Mouse (Mus musculus): ENCODE results near the gene Rps10. TPM values are rescaled to one million over a fixed set of nuclear protein-coding genes. Genes with fewer than 3 reads are reported as not detected.

The Rps10 gene
- polyA plus RNA-seq, 1 experiment from 2014 or later = 901 TPM

- Histone ChIP-seq H3K27me3 (ENCODE audit: control insufficient read depth, insufficient read depth, low read depth, low read length) (no peaks in the 10 kb centered on the region), H3K9ac (ENCODE audit: low read length) (no peak overlapping the region), H3K36me3 (ENCODE audit: control insufficient read depth, insufficient read depth, low read length) (peaks cover 3% of the 10 kb centered on the region; the same call in 1 of the 2 replicates), H3K9me3 (ENCODE audit: control insufficient read depth, low read length) (no peaks in the 10 kb centered on the region), H3K27ac (ENCODE audit: low read length) (no peak overlapping the region), H3K4me3 (ENCODE audit: low read length) (no peak overlapping the region), H3K4me1 (replicated peaks; ENCODE audit: control insufficient read depth, insufficient read depth, low read length) (peaks cover 6% of the 10 kb centered on the region; the same call in 1 of the 2 replicates), H3K4me2 (ENCODE audit: low read depth, low read length) (no peak overlapping the region)
- no peak for ATAC-seq (ENCODE audit: low read depth)
- WGBS = 82% methylated on average over 7 of the region's 7 CpGs
These were observed 26.9 kb downstream of the Rps10 start for GRCm38 (mm10) chr17:27609576-27609975.

GRCm38 (mm10) chr17:27603522-27604234 is 32.8 kb downstream of the Rps10 start:
- Histone ChIP-seq H3K27me3 (ENCODE audit: control insufficient read depth, insufficient read depth, low read depth, low read length) (no peaks in the 10 kb centered on the region), H3K9ac (ENCODE audit: low read length) (no peak overlapping the region), H3K4me1 (replicated peaks; ENCODE audit: control insufficient read depth, insufficient read depth, low read length) (peaks cover 7% of the 10 kb centered on the region), H3K4me3 (ENCODE audit: low read length) (no peak overlapping the region), H3K27ac (ENCODE audit: low read length) (no peak overlapping the region), H3K9me3 (ENCODE audit: control insufficient read depth, low read length) (no peaks in the 10 kb centered on the region), H3K4me2 (ENCODE audit: low read depth, low read length) (no peak overlapping the region), H3K36me3 (ENCODE audit: control insufficient read depth, insufficient read depth, low read length) (peaks cover 3% of the 10 kb centered on the region; the same call in 1 of the 2 replicates)
- ATAC-seq (ENCODE audit: low read depth) = no peak; the same call in 1 of the 2 replicates
- WGBS = 71% methylated on average over 21 of the region's 21 CpGs

- no peak overlapping the region for H3K4me3 ChIP-seq (ENCODE audit: low read length)
- peaks cover 7% of the 10 kb centered on the region for H3K4me1 ChIP-seq (replicated peaks; ENCODE audit: control insufficient read depth, insufficient read depth, low read length)
- H3K9ac ChIP-seq (ENCODE audit: low read length) = no peak overlapping the region
- no peaks in the 10 kb centered on the region for H3K9me3 ChIP-seq (ENCODE audit: control insufficient read depth, low read length)
- 90% methylated on average over 2 of the region's 2 CpGs for WGBS
- H3K27ac ChIP-seq (ENCODE audit: low read length) = no peak overlapping the region
- ATAC-seq (ENCODE audit: low read depth) = no peak
- H3K4me2 ChIP-seq (ENCODE audit: low read depth, low read length) = no peak overlapping the region
- H3K36me3 ChIP-seq (ENCODE audit: control insufficient read depth, insufficient read depth, low read length) = peaks cover under 1% of the 10 kb centered on the region; the same call in 1 of the 2 replicates
- no peaks in the 10 kb centered on the region for H3K27me3 ChIP-seq (ENCODE audit: control insufficient read depth, insufficient read depth, low read depth, low read length)
These were observed 33.4 kb downstream of the Rps10 start for GRCm38 (mm10) chr17:27603036-27603435.

- H3K9ac ChIP-seq (ENCODE audit: low read length) = no peak overlapping the region
- no peaks in the 10 kb centered on the region for H3K9me3 ChIP-seq (ENCODE audit: control insufficient read depth, low read length)
- peaks cover 17% of the 10 kb centered on the region for H3K4me1 ChIP-seq (replicated peaks; ENCODE audit: control insufficient read depth, insufficient read depth, low read length)
- no peak overlapping the region for H3K4me2 ChIP-seq (ENCODE audit: low read depth, low read length)
- H3K36me3 ChIP-seq (ENCODE audit: control insufficient read depth, insufficient read depth, low read length) = peaks cover 4% of the 10 kb centered on the region; the same call in 1 of the 2 replicates
- no peaks in the 10 kb centered on the region for H3K27me3 ChIP-seq (ENCODE audit: control insufficient read depth, insufficient read depth, low read depth, low read length)
- no peak overlapping the region for H3K27ac ChIP-seq (ENCODE audit: low read length)
- 69% methylated on average over 5 of the region's 5 CpGs for WGBS
- no peak for ATAC-seq (ENCODE audit: low read depth)
- H3K4me3 ChIP-seq (ENCODE audit: low read length) = no peak overlapping the region
These were observed 35.6 kb downstream of the Rps10 start for GRCm38 (mm10) chr17:27600869-27601268.

- no peak for ATAC-seq (ENCODE audit: low read depth)
- H3K27ac ChIP-seq (ENCODE audit: low read length) = no peak overlapping the region
- H3K27me3 ChIP-seq (ENCODE audit: control insufficient read depth, insufficient read depth, low read depth, low read length) = no peaks in the 10 kb centered on the region
- no peak overlapping the region for H3K4me2 ChIP-seq (ENCODE audit: low read depth, low read length)
- WGBS = 83% methylated on average over 3 of the region's 3 CpGs
- H3K9ac ChIP-seq (ENCODE audit: low read length) = no peak overlapping the region
- H3K9me3 ChIP-seq (ENCODE audit: control insufficient read depth, low read length) = no peaks in the 10 kb centered on the region
- H3K4me1 ChIP-seq (replicated peaks; ENCODE audit: control insufficient read depth, insufficient read depth, low read length) = peaks cover 17% of the 10 kb centered on the region
- no peak overlapping the region for H3K4me3 ChIP-seq (ENCODE audit: low read length)
- H3K36me3 ChIP-seq (ENCODE audit: control insufficient read depth, insufficient read depth, low read length) = peaks cover 7% of the 10 kb centered on the region
These were observed 36.2 kb downstream of the Rps10 start for GRCm38 (mm10) chr17:27600286-27600685.

- Histone ChIP-seq H3K9me3 (ENCODE audit: control insufficient read depth, low read length) (no peaks in the 10 kb centered on the region), H3K36me3 (ENCODE audit: control insufficient read depth, insufficient read depth, low read length) (peaks cover 24% of the 10 kb centered on the region), H3K27me3 (ENCODE audit: control insufficient read depth, insufficient read depth, low read depth, low read length) (no peaks in the 10 kb centered on the region), H3K9ac (ENCODE audit: low read length) (no peak overlapping the region), H3K4me3 (ENCODE audit: low read length) (no peak overlapping the region), H3K4me2 (ENCODE audit: low read depth, low read length) (no peak overlapping the region), H3K27ac (ENCODE audit: low read length) (peak overlapping the region; percentile 33; the same call in 1 of the 2 replicates), H3K4me1 (replicated peaks; ENCODE audit: control insufficient read depth, insufficient read depth, low read length) (peaks cover 10% of the 10 kb centered on the region)
- ATAC-seq (ENCODE audit: low read depth) = peak; percentile 34; the same call in 1 of the 2 replicates
- 41% methylated on average over 21 of the region's 21 CpGs for WGBS
These were observed 39.9 kb downstream of the Rps10 start for GRCm38 (mm10) chr17:27596376-27597190.

- H3K27ac ChIP-seq (ENCODE audit: low read length) = peak overlapping the region; percentile 33; the same call in 1 of the 2 replicates
- no peak overlapping the region for H3K4me2 ChIP-seq (ENCODE audit: low read depth, low read length)
- no peak overlapping the region for H3K4me3 ChIP-seq (ENCODE audit: low read length)
- ATAC-seq (ENCODE audit: low read depth) = no peak; the same call in 1 of the 2 replicates
- H3K27me3 ChIP-seq (ENCODE audit: control insufficient read depth, insufficient read depth, low read depth, low read length) = no peaks in the 10 kb centered on the region
- H3K9ac ChIP-seq (ENCODE audit: low read length) = no peak overlapping the region
- H3K4me1 ChIP-seq (replicated peaks; ENCODE audit: control insufficient read depth, insufficient read depth, low read length) = peaks cover 10% of the 10 kb centered on the region
- H3K36me3 ChIP-seq (ENCODE audit: control insufficient read depth, insufficient read depth, low read length) = peaks cover 24% of the 10 kb centered on the region
- 67% methylated on average over 15 of the region's 15 CpGs for WGBS
- H3K9me3 ChIP-seq (ENCODE audit: control insufficient read depth, low read length) = no peaks in the 10 kb centered on the region
These were observed 40.7 kb downstream of the Rps10 start for GRCm38 (mm10) chr17:27595659-27596375.

- Histone ChIP-seq H3K4me3 (ENCODE audit: low read length) (no peak overlapping the region), H3K4me1 (replicated peaks; ENCODE audit: control insufficient read depth, insufficient read depth, low read length) (peaks cover 10% of the 10 kb centered on the region), H3K9ac (ENCODE audit: low read length) (no peak overlapping the region), H3K27me3 (ENCODE audit: control insufficient read depth, insufficient read depth, low read depth, low read length) (no peaks in the 10 kb centered on the region), H3K4me2 (ENCODE audit: low read depth, low read length) (no peak overlapping the region), H3K27ac (ENCODE audit: low read length) (no peak overlapping the region), H3K36me3 (ENCODE audit: control insufficient read depth, insufficient read depth, low read length) (peaks cover 26% of the 10 kb centered on the region), H3K9me3 (ENCODE audit: control insufficient read depth, low read length) (no peaks in the 10 kb centered on the region)
- no peak for ATAC-seq (ENCODE audit: low read depth)
- WGBS = 94% methylated on average over 7 of the region's 7 CpGs
These were observed 43.9 kb downstream of the Rps10 start for GRCm38 (mm10) chr17:27592565-27592910.
